Mouse (Mus musculus): ENCODE data around the gene Dlg2. TPM values are rescaled to one million over a fixed set of nuclear protein-coding genes. Genes with fewer than 3 reads are reported as not detected.
A peak's percentile ranks its signal among the peaks of the same experiment; 100 is the strongest.
"Not testable (repeated sequence)": the region's sequence is repeated elsewhere in the genome, so short reads cannot be mapped to it uniquely, and the experiment has no call there.

Dlg2 gene
- total and polyA plus RNA-seq, 2 experiments from 2014 or later: 26.3 to 169 TPM

- WGBS: 50% methylated on average over 1 of the region's 1 CpGs
- no peaks in the 10 kb centered on the region for H3K9me3 ChIP-seq (ENCODE audit: low read length)
- H3K9ac ChIP-seq: no peak overlapping the region
- no peaks in the 10 kb centered on the region for H3K4me1 ChIP-seq (ENCODE audit: insufficient read depth)
- no peaks in the 10 kb centered on the region for H3K27me3 ChIP-seq (ENCODE audit: insufficient read depth, low read length)
- DNase-seq: peak; percentile 29
- H3K4me2 ChIP-seq (ENCODE audit: low read depth): no peak overlapping the region
- no peak for TF ChIP-seq CTCF (IDR thresholded peaks at IDR 0.05; ENCODE audit: low read depth)
- H3K4me3 ChIP-seq (ENCODE audit: low read depth, low read length): no peak overlapping the region
- ATAC-seq: peak; percentile 54
- no peaks in the 10 kb centered on the region for H3K36me3 ChIP-seq (ENCODE audit: insufficient read depth)
- H3K27ac ChIP-seq (ENCODE audit: low read depth, low read length): no peak overlapping the region
These were observed 315.1 kb downstream of the Dlg2 start for GRCm38 (mm10) chr7:90791522-90791921.

GRCm38 (mm10) chr7:90825640-90826039, 349.2 kb downstream of the Dlg2 start:
- no peaks in the 10 kb centered on the region for H3K36me3 ChIP-seq (ENCODE audit: insufficient read depth)
- ATAC-seq: peak; percentile 80
- no peaks in the 10 kb centered on the region for H3K4me1 ChIP-seq (ENCODE audit: insufficient read depth)
- no peak overlapping the region for H3K4me3 ChIP-seq (ENCODE audit: low read depth, low read length)
- no peak overlapping the region for H3K27ac ChIP-seq (ENCODE audit: low read depth, low read length)
- H3K4me2 ChIP-seq (ENCODE audit: low read depth): no peak overlapping the region
- TF ChIP-seq CTCF (IDR thresholded peaks at IDR 0.05; ENCODE audit: low read depth): no peak
- H3K9me3 ChIP-seq (ENCODE audit: low read length): no peaks in the 10 kb centered on the region
- H3K27me3 ChIP-seq (ENCODE audit: insufficient read depth, low read length): no peaks in the 10 kb centered on the region
- DNase-seq: peak; percentile 42
- 75% methylated on average over 3 of the region's 3 CpGs for WGBS
- H3K9ac ChIP-seq: no peak overlapping the region

- peaks cover 8% of the 10 kb centered on the region; the same call in 1 of the 2 replicates for H3K4me1 ChIP-seq (ENCODE audit: insufficient read depth)
- H3K9me3 ChIP-seq (ENCODE audit: low read length): no peaks in the 10 kb centered on the region
- WGBS: 37% methylated on average over 4 of the region's 4 CpGs
- ATAC-seq: peak; percentile 64
- peak; percentile 71 for DNase-seq
- H3K4me3 ChIP-seq (ENCODE audit: low read depth, low read length): no peak overlapping the region
- peak overlapping the region; percentile 37; the same call in 1 of the 2 replicates for H3K27ac ChIP-seq (ENCODE audit: low read depth, low read length)
- H3K4me2 ChIP-seq (ENCODE audit: low read depth): no peak overlapping the region
- no peak for TF ChIP-seq CTCF (IDR thresholded peaks at IDR 0.05; ENCODE audit: low read depth)
- no peaks in the 10 kb centered on the region for H3K36me3 ChIP-seq (ENCODE audit: insufficient read depth)
- no peaks in the 10 kb centered on the region for H3K27me3 ChIP-seq (ENCODE audit: insufficient read depth, low read length)
- no peak overlapping the region for H3K9ac ChIP-seq
These were observed 364.8 kb downstream of the Dlg2 start for GRCm38 (mm10) chr7:90841276-90841675.

GRCm38 (mm10) chr7:90843345-90844293, 367.1 kb downstream of the Dlg2 start:
- peak; percentile 77 for DNase-seq
- Histone ChIP-seq H3K4me1 (ENCODE audit: insufficient read depth) (peaks cover 8% of the 10 kb centered on the region; the same call in 1 of the 2 replicates), H3K27ac (ENCODE audit: low read depth, low read length) (no peak overlapping the region), H3K4me2 (ENCODE audit: low read depth) (no peak overlapping the region), H3K27me3 (ENCODE audit: insufficient read depth, low read length) (no peaks in the 10 kb centered on the region), H3K36me3 (ENCODE audit: insufficient read depth) (no peaks in the 10 kb centered on the region), H3K9ac (no peak overlapping the region), H3K9me3 (ENCODE audit: low read length) (no peaks in the 10 kb centered on the region), H3K4me3 (ENCODE audit: low read depth, low read length) (no peak overlapping the region)
- TF ChIP-seq CTCF (IDR thresholded peaks at IDR 0.05; ENCODE audit: low read depth): peak; percentile 31
- ATAC-seq: peak; percentile 73
- 49% methylated on average over 5 of the region's 5 CpGs for WGBS

- H3K4me2 ChIP-seq (ENCODE audit: low read depth); H3K27me3 ChIP-seq (ENCODE audit: insufficient read depth, low read length); H3K36me3 ChIP-seq (ENCODE audit: insufficient read depth); H3K27ac ChIP-seq (ENCODE audit: low read depth, low read length); H3K9me3 ChIP-seq (ENCODE audit: low read length); DNase-seq; ATAC-seq; H3K4me3 ChIP-seq (ENCODE audit: low read depth, low read length); H3K9ac ChIP-seq; H3K4me1 ChIP-seq (ENCODE audit: insufficient read depth): not testable (repeated sequence)
- WGBS: 47% methylated on average over 4 of the region's 4 CpGs
These were observed 400.3 kb downstream of the Dlg2 start for GRCm38 (mm10) chr7:90876796-90877195.

GRCm38 (mm10) chr7:90882740-90883139, 406.3 kb downstream of the Dlg2 start:
- Histone ChIP-seq H3K36me3 (ENCODE audit: insufficient read depth) (no peaks in the 10 kb centered on the region), H3K9me3 (ENCODE audit: low read length) (no peaks in the 10 kb centered on the region), H3K4me2 (ENCODE audit: low read depth) (no peak overlapping the region), H3K27me3 (ENCODE audit: insufficient read depth, low read length) (no peaks in the 10 kb centered on the region), H3K4me3 (ENCODE audit: low read depth, low read length) (no peak overlapping the region), H3K27ac (ENCODE audit: low read depth, low read length) (no peak overlapping the region), H3K9ac (no peak overlapping the region), H3K4me1 (ENCODE audit: insufficient read depth) (peaks cover 9% of the 10 kb centered on the region)
- no peak for TF ChIP-seq CTCF (IDR thresholded peaks at IDR 0.05; ENCODE audit: low read depth)
- DNase-seq (no peak), ATAC-seq (no peak)
- 60% methylated on average over 3 of the region's 3 CpGs for WGBS

GRCm38 (mm10) chr7:90886396-90887006, 410.0 kb downstream of the Dlg2 start:
- no peaks in the 10 kb centered on the region for H3K9me3 ChIP-seq (ENCODE audit: low read length)
- peaks cover 12% of the 10 kb centered on the region for H3K4me1 ChIP-seq (ENCODE audit: insufficient read depth)
- TF ChIP-seq CTCF (IDR thresholded peaks at IDR 0.05; ENCODE audit: low read depth): no peak
- H3K36me3 ChIP-seq (ENCODE audit: insufficient read depth): no peaks in the 10 kb centered on the region
- ATAC-seq (peak; percentile 59), DNase-seq (no peak)
- H3K27me3 ChIP-seq (ENCODE audit: insufficient read depth, low read length): no peaks in the 10 kb centered on the region
- H3K9ac ChIP-seq: peak overlapping the region; percentile 56
- peak overlapping the region; percentile 45 for H3K4me3 ChIP-seq (ENCODE audit: low read depth, low read length)
- under 1% methylated on average over 13 of the region's 13 CpGs for WGBS
- peak overlapping the region; percentile 75 for H3K4me2 ChIP-seq (ENCODE audit: low read depth)
- peak overlapping the region; percentile 88 for H3K27ac ChIP-seq (ENCODE audit: low read depth, low read length)
